Mouse (Mus musculus) heart, embryonic 15.5 days (tissue): ENCODE data around the gene Cacng1. TPM values are rescaled to one million over a fixed set of nuclear protein-coding genes. Genes with fewer than 3 reads are reported as not detected.

Experiments used
- ATAC-seq: fragments of 200-750 bp; cut with Nextera tagmentation; replicated peaks from 2 replicates; pipeline ENCODE4 v1.8.0; 2017; ENCODE audit warnings: low read depth, moderate TSS enrichment; ENCODE audit not compliant: insufficient number of reproducible peaks, insufficient read depth, low FRiP score
- H3K27ac ChIP-seq: fragments of 300-500 bp; sonication (generic); 2 replicates; pipeline ENCODE4 v1.5.1; 2015; ENCODE audit warnings: mild to moderate bottlenecking, inconsistent platforms
- H3K27me3 ChIP-seq: fragments of 300-500 bp; sonication (generic); 2 replicates; pipeline ENCODE4 v1.6.1; 2015; ENCODE audit warnings: inconsistent platforms
- H3K36me3 ChIP-seq: fragments of 300-500 bp; sonication (generic); 2 replicates; pipeline ENCODE4 v1.6.1; 2015; ENCODE audit warnings: mild to moderate bottlenecking, inconsistent platforms
- H3K4me1 ChIP-seq: fragments of 300-500 bp; sonication (generic); replicated peaks from 2 replicates; pipeline ENCODE4 v1.6.1; 2015; ENCODE audit warnings: inconsistent platforms
- H3K4me2 ChIP-seq: fragments of 300-500 bp; sonication (generic); 2 replicates; pipeline ENCODE4 v1.6.1; 2015; ENCODE audit warnings: inconsistent platforms, mild to moderate bottlenecking, moderate library complexity
- H3K4me3 ChIP-seq: fragments of 300-500 bp; sonication (generic); 2 replicates; pipeline ENCODE4 v1.5.1; 2015; ENCODE audit warnings: mild to moderate bottlenecking, inconsistent platforms
- H3K9ac ChIP-seq: fragments of 300-500 bp; sonication (generic); 2 replicates; pipeline ENCODE4 v1.6.1; 2015; ENCODE audit warnings: mild to moderate bottlenecking, inconsistent platforms
- H3K9me3 ChIP-seq: fragments of 300-500 bp; sonication (generic); replicated peaks from 2 replicates; pipeline ENCODE4 v1.6.1; 2016; ENCODE audit warnings: inconsistent platforms
- WGBS: fragments of 180-500 bp; shearing (Covaris S2); methylation state at CpG from one replicate; pipeline ENCODE4 v1.1.7; 2015; ENCODE audit warnings: mixed read lengths; 5-methylcytosine and 5-hydroxymethylcytosine counted together
- polyA plus RNA-seq: library from polyadenylated mRNA; unstranded; fragments of >200 nt; fragmentation: Nextera tagmentation; extraction: Ambion mirVana; gene quantifications from 2 replicates; pipeline ENCODE4 v1.2.1, GENCODE M21; 2015

Gene Cacng1
- polyA plus RNA-seq, 1 experiment from 2014 or later = 0.19 TPM

DNA sequence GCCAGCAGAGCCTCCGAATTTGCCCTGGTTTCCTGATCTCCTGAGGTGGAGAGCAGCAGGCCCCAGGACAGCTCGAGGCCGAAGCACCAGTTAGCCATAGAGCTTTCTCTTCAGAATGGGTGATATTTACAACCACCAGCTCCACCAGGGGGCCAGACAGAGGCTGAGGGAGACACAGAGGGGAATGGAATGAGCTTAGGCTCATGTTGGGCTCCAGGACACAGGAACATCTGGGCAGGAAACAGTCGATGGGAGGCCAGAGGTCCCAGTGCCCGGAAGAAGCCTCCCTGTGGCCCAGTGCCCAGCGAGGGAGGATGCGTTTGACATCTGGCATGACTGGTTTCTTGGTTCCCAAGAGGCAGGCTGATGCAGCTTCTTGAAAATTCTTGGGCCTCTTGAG lies 17.8 kb upstream of the Cacng1 start:
- Histone ChIP-seq H3K4me1 (no peaks in the 10 kb centered on the region), H3K4me3 (no peak overlapping the region), H3K9me3 (no peaks in the 10 kb centered on the region), H3K4me2 (no peak overlapping the region), H3K9ac (no peak overlapping the region), H3K27me3 (no peaks in the 10 kb centered on the region), H3K27ac (no peak overlapping the region), H3K36me3 (no peaks in the 10 kb centered on the region)
- 64% methylated on average over 7 of the region's 7 CpGs for WGBS
- no peak for ATAC-seq

DNA sequence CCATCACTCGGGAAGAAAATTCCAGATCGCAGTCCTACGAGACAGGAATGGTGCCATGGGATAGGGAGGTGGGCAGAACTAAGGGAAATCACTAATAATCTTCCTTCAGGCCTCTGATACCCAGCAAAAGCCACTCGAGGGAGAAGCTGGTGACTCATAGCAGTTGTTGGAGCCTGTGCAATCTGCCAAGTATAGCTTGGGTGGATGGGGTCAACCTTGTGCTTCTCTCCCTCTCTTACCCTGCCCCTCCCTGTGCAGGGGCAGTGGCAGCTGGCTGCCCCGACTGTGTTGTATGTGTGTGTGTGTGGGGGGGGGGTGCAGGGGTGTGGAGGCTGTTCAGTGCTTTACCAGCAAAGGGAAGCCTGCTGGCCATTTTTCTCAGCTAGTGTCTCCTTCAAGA lies 15.2 kb upstream of the Cacng1 start:
- no peak overlapping the region for H3K4me3 ChIP-seq
- ATAC-seq = no peak
- WGBS = 56% methylated on average over 5 of the region's 5 CpGs
- no peak overlapping the region for H3K27ac ChIP-seq
- no peaks in the 10 kb centered on the region for H3K36me3 ChIP-seq
- no peaks in the 10 kb centered on the region for H3K27me3 ChIP-seq
- H3K9me3 ChIP-seq = no peaks in the 10 kb centered on the region
- no peaks in the 10 kb centered on the region for H3K4me1 ChIP-seq
- H3K4me2 ChIP-seq = no peak overlapping the region
- no peak overlapping the region for H3K9ac ChIP-seq

DNA sequence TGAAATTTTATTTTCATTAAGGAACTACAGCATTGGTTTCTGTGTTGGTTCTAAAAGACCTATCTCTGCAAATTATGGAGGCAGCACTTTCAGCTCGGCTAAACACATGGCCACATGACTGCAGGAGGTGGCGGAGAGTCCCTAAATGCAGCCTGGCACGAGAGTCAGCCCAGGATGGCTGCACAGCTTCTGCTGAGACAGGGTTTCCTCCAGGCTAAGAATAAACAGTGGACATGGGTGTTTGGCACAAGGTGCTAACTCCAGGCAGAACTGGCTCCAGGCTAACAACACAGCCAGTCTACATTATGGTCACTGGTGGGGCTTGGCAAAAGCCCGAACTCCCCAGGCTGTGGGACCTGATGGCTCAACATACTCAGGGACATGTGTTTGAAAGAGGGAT lies 14.6 kb upstream of the Cacng1 start:
- no peak for ATAC-seq
- no peak overlapping the region for H3K4me3 ChIP-seq
- no peaks in the 10 kb centered on the region for H3K9me3 ChIP-seq
- WGBS = 79% methylated on average over 4 of the region's 4 CpGs
- H3K27ac ChIP-seq = no peak overlapping the region
- H3K4me1 ChIP-seq = no peaks in the 10 kb centered on the region
- no peaks in the 10 kb centered on the region for H3K27me3 ChIP-seq
- no peaks in the 10 kb centered on the region for H3K36me3 ChIP-seq
- H3K4me2 ChIP-seq = no peak overlapping the region
- H3K9ac ChIP-seq = no peak overlapping the region

DNA sequence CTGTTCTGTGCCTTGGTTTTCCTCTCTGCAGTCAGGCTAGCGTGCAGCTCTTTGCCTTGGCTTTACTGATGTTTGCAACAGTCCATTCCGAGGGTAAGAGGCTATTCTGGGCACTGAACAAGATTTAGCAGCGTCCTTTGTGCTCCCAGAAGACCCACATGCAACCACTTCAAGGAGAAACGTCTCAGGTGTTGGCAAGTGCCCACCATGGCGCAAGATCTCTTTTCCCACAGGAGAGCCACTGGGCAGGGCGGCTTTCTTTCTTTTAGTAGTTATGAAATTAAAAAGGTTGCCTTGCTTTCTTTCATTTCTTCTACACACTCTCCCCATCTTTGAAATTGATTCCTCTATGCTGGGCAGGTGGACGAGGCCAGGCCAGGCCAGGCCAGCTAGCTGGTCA lies 12.8 kb upstream of the Cacng1 start:
- Histone ChIP-seq H3K9me3 (no peaks in the 10 kb centered on the region), H3K4me3 (no peak overlapping the region), H3K27me3 (no peaks in the 10 kb centered on the region), H3K4me1 (no peaks in the 10 kb centered on the region), H3K9ac (no peak overlapping the region), H3K36me3 (no peaks in the 10 kb centered on the region), H3K27ac (no peak overlapping the region), H3K4me2 (no peak overlapping the region)
- WGBS = 70% methylated on average over 7 of the region's 7 CpGs
- ATAC-seq = no peak

DNA sequence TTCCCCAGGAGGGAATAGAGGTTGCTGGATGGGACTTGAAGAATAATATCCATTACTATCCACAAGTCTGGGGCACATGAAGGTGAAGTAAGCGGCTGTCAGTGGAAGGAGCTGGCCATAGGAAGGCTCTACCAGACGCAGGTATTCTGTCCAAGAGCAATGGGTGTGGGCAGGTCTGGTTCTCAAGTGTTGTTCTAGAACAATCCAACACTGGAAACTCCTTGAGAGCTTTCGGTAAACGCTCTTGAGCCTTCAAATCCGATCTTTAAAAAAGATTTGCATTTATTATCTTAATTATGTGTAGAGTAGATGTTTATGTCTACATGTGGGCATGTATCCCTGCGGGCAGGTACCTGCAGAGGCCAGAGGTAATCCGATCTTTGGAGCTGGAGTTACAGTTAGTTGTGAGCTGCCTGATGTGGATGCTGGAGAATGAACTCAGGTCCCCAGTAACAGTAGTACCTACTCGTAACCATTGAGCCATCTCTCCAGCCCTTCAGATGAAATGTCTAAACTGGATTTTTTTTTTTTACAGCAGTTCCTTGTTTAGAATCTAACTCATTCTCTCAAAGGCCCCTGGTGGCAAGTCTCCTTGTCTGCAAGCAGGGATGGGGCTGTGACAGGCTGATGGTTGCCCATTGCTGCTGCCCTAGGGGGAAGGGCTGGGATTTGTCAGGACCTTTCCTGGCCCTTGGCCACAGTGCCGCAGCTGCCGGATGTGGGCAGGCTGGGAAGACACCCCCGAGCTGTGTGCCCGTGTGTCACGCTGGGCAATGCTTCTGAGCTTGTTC lies 11.9 kb upstream of the Cacng1 start:
- H3K9ac ChIP-seq = no peak overlapping the region
- H3K4me3 ChIP-seq = no peak overlapping the region
- ATAC-seq = no peak
- no peak overlapping the region for H3K4me2 ChIP-seq
- WGBS = 72% methylated on average over 13 of the region's 13 CpGs
- no peaks in the 10 kb centered on the region for H3K9me3 ChIP-seq
- no peaks in the 10 kb centered on the region for H3K36me3 ChIP-seq
- H3K4me1 ChIP-seq = no peaks in the 10 kb centered on the region
- H3K27ac ChIP-seq = no peak overlapping the region
- no peaks in the 10 kb centered on the region for H3K27me3 ChIP-seq

DNA sequence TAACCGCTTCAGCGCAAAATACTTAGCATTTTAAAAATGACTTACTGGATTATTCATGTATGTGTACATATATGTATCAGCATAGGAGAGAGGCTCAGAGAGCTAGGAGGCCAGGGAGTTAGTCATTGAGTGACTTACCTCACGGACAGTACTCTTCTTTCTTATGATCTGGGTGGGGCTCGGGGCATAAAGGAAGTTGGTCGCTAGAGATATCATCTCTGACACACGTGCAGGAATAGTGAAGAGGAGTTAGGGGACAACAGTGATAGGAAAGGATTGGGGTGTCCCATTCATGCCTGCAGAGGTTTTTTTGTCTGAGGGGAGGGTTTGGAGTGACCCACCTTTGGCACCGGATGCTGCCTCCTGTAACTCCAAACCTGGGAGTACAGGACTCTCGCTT lies 8.3 kb upstream of the Cacng1 start:
- Histone ChIP-seq H3K4me1 (no peaks in the 10 kb centered on the region), H3K9me3 (no peaks in the 10 kb centered on the region), H3K4me3 (no peak overlapping the region), H3K36me3 (no peaks in the 10 kb centered on the region), H3K27ac (no peak overlapping the region), H3K4me2 (no peak overlapping the region), H3K27me3 (no peaks in the 10 kb centered on the region), H3K9ac (no peak overlapping the region)
- 80% methylated on average over 8 of the region's 8 CpGs for WGBS
- no peak for ATAC-seq

DNA sequence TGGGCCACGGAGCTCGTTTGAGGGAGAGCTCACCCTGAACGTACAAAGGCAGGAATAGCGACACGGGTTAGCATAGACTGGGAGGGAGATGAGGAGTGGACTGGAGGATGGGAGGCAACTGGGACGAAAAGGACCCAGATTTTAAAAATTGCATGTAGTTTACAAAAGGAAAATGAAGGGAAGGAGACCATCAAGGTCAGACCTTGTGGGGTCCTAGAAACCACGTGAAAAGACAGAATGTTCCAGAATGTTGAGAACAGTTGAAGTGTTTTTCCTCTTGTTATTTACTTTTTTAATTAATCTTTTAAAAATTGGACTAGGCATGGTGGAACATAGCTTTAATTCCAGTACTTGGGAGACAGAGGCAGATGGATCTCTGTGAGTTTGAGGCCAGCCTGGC lies 4.7 kb upstream of the Cacng1 start:
- Histone ChIP-seq H3K27ac (no peak overlapping the region), H3K9me3 (no peaks in the 10 kb centered on the region), H3K36me3 (no peaks in the 10 kb centered on the region), H3K4me3 (no peak overlapping the region), H3K27me3 (no peaks in the 10 kb centered on the region), H3K4me2 (no peak overlapping the region), H3K4me1 (no peaks in the 10 kb centered on the region), H3K9ac (no peak overlapping the region)
- 79% methylated on average over 7 of the region's 7 CpGs for WGBS
- ATAC-seq = no peak

DNA sequence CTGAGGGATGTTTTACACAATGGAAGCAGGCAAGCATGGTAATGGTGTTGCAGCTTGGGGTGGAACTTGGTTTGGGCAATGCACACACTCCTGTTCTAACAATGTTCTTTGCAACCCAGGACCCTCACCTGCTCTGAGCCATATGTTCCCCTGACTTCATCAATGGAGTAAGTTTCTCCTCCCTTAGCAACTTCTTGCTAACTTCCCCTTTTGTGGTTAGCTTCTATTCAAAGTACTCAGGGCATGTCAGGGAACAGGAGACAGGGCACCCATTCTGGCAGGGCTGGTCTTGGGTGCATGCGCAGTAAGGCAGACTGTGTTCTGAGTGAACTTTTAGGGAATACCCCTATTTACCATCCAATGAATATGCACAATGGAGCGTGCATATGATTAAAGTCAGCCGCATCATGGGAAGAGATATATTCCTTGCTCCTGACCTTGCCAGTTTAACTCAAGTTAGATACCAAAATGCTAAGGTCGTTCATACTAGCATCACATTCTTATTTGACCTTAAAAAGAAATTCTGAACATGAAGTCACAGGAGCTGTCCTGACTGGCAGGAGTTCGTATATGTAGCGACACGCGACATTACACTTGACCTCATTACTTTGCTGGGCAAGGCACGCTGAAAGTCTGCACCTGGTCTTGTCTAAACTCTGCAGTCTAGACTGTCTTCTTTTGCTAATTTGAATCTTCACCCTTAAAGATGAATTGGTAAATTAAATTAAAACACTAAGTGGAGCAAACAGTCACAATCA lies 4.1 kb upstream of the Cacng1 start:
- Histone ChIP-seq H3K4me2 (no peak overlapping the region), H3K27me3 (no peaks in the 10 kb centered on the region), H3K9me3 (no peaks in the 10 kb centered on the region), H3K9ac (no peak overlapping the region), H3K36me3 (no peaks in the 10 kb centered on the region), H3K4me3 (no peak overlapping the region), H3K27ac (no peak overlapping the region), H3K4me1 (no peaks in the 10 kb centered on the region)
- ATAC-seq = no peak
- WGBS = 81% methylated on average over 9 of the region's 9 CpGs

DNA sequence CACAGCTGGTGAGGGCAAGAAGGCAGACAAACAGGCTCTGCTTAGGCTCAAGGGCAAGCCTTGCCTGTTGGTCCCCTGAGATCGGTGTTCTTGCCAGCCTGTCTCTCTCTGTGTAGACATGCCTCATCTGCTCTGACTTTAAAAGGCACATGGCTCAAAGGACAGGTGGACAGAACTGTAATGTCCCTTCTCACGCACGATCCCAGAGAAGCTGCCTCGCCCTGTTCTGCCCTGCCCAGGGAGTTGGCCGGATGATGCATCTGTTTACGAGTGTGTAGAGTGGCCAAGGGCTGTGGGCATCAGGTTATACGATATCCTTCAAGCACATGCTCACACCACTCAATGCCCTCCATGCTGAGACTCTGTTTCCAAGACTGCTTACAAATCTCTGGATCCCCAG lies 2.0 kb downstream of the Cacng1 start:
- Histone ChIP-seq H3K9ac (no peak overlapping the region), H3K4me1 (no peaks in the 10 kb centered on the region), H3K4me2 (no peak overlapping the region), H3K9me3 (no peaks in the 10 kb centered on the region), H3K36me3 (no peaks in the 10 kb centered on the region), H3K27me3 (no peaks in the 10 kb centered on the region), H3K27ac (no peak overlapping the region), H3K4me3 (no peak overlapping the region)
- ATAC-seq = no peak
- WGBS = 88% methylated on average over 7 of the region's 7 CpGs

DNA sequence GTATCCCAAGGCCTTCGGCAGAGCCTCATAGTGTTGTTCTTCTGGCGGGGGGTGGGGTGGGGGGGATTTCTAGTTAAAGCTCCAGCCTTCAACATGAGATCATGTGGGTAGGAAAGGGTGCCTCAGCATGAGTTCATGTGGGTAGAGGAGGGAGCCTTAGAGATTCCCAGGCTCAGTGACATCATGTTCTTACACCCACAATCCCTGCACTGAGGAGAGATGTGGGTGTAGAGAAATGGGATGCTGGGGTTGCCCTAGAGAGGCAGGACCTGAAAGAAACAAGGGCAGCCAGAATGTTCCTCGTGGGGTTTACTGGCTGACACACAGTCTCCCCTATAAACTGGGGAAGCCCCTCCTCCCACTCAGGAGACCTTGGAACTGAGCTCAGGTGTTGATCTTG lies 5.9 kb downstream of the Cacng1 start:
- Histone ChIP-seq H3K27me3 (no peaks in the 10 kb centered on the region), H3K4me2 (no peak overlapping the region), H3K4me3 (no peak overlapping the region), H3K4me1 (no peaks in the 10 kb centered on the region), H3K27ac (no peak overlapping the region), H3K36me3 (no peaks in the 10 kb centered on the region), H3K9ac (no peak overlapping the region), H3K9me3 (no peaks in the 10 kb centered on the region)
- no peak for ATAC-seq
- whole genome bisulfite sequencing = 54% methylated on average over 3 of the region's 3 CpGs

DNA sequence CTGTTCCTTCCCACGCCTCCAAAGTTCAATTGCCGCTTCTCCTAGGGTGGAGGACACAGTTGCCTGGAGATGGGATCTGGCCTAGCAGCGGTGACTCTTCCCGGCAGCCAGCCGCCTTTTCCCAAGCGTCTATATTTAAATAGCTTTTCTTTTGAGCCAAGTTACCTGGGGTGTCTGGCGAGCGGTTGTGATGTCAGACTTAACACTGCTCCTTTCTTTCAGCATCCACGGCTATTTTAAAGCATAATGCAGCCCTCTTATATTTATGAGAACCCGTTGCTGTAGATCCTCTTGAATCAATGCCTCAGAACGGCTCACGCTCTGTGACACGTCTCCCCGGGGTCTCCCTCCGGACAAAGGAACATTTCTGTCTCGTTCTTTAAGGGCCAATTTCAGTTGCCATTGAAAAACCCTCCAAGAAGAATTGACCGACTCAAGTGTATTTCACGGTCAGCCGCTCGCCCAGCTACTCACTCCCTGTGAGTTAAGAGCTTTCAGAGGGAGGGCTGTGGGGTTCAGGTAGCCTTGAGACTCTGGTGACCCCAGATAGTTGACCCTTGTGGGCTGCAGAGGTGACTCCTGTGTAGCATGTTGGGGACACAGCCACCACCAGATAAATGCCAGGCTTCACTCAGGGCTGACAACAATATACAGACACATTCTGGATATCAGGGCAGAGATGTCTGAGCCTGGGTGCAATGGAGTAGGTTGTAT lies 8.3 kb downstream of the Cacng1 start:
- no peaks in the 10 kb centered on the region for H3K36me3 ChIP-seq
- no peak overlapping the region for H3K4me3 ChIP-seq
- H3K27ac ChIP-seq = no peak overlapping the region
- H3K9ac ChIP-seq = no peak overlapping the region
- 0 out of 2 replicates have a peak, but pooled peaks cover 3% of the 10 kb centered on the region for H3K27me3 ChIP-seq
- no peaks in the 10 kb centered on the region for H3K9me3 ChIP-seq
- no peak overlapping the region for H3K4me2 ChIP-seq
- ATAC-seq = no peak
- WGBS = 74% methylated on average over 20 of the region's 20 CpGs
- H3K4me1 ChIP-seq = 0 out of 2 replicates have a peak, but pooled peaks cover 4% of the 10 kb centered on the region
